Mouse (Mus musculus): Measurements from ENCODE around the gene Epha2. TPM values are rescaled to one million over a fixed set of nuclear protein-coding genes. Genes with fewer than 3 reads are reported as not detected.

Epha2 gene
- not detected for polyA plus RNA-seq (2017; shearing (Covaris generic))

DNA sequence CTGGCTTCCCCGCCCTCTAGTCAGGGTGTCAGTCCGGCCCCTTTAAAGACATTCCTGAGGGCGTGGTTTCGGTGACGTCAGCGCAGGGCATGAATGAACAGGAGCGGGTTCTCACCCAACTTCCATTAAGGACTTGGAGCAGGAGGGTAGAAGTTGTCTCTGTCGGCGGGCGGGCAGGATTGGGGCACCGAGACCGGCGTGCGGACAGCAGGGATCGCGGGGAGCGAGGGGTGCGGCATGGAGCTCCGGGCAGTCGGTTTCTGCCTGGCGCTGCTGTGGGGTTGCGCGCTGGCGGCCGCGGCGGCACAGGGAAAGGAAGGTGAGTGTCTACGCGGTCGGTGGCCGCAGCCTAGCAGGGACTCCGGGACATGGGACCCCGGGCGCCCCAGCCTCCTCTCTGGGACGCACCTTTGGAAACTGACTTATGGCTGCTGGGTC lies at the start of gene Epha2:
Gene Epha2, plus strand, starts transcription at position 125 of the 438 bp plus-strand sequence.

DNA sequence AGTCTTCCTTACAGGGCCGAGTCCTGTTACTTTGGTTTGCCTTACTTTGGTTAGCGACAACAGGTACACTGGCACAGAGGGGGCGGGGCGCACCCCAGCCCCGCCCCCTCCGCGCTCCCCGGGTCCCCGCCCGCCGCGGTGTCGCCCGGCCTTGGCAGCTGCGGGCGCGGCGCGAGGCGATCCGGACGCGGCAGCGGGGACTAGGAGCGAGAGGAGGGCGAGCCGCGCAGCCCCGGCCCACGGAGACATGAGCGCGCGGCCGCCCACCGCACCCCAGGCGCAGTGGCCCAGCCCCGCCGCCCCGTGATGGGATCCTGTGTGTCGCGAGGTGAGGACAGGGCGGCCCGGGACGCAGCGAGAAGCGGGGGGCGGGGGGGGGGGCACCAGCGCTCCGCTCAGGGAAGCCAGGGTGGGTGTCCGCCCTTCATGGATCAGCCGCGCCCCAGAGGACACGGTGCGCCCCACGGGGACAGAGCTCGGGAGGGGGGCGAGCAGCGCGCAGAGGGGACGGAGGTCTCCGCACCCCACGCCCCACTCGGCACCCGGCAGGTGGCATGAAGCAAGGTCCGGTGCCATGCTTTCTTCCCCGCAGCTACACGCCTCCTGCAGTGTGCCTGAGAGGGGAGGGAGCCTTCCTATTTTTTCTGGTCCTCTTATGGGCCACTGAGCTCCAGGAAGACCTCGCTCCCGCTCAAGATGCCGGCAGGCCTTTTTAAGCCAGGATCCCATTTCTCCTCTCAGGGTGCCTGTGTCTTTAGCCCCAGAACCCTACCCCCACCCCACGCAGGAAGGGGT lies 67.2 kb downstream of the Epha2 start, which contains the start of gene Fam131c:
Gene Fam131c, plus strand, starts transcription at position 224 of the 795 bp plus-strand sequence.

Other genes with a start within 250 kb of the Epha2 start
- gene Crocc, start 240.7 kb upstream of the Epha2 start, polyA plus RNA-seq (2017; shearing (Covaris generic)), result 1.2 TPM
- gene Necap2, start 222.9 kb upstream of the Epha2 start, polyA plus RNA-seq (2017; shearing (Covaris generic)), result 143 TPM
- 0.71 TPM for gene Spata21, start 212.9 kb upstream of the Epha2 start, polyA plus RNA-seq (2017; shearing (Covaris generic))
- 73.5 TPM for gene Szrd1, start 161.5 kb upstream of the Epha2 start, polyA plus RNA-seq (2017; shearing (Covaris generic))
- gene Fbxo42, start 153.3 kb upstream of the Epha2 start, polyA plus RNA-seq (2017; shearing (Covaris generic)), result 17.0 TPM
- gene Rsg1, start 87.3 kb upstream of the Epha2 start, polyA plus RNA-seq (2017; shearing (Covaris generic)), result 5.0 TPM
- not detected for gene Arhgef19, start 61.7 kb upstream of the Epha2 start, polyA plus RNA-seq (2017; shearing (Covaris generic))
- not detected for gene Fam131c, start 67.0 kb downstream of the Epha2 start, polyA plus RNA-seq (2017; shearing (Covaris generic))
- gene Clcnka, start 97.5 kb downstream of the Epha2 start, polyA plus RNA-seq (2017; shearing (Covaris generic)), result not detected
- not detected for gene Clcnkb, start 114.8 kb downstream of the Epha2 start, polyA plus RNA-seq (2017; shearing (Covaris generic))
- not detected for gene Hspb7, start 119.5 kb downstream of the Epha2 start, polyA plus RNA-seq (2017; shearing (Covaris generic))
- gene Srarp, start 134.9 kb downstream of the Epha2 start, polyA plus RNA-seq (2017; shearing (Covaris generic)), result not detected
- gene Zbtb17, start 143.4 kb downstream of the Epha2 start, polyA plus RNA-seq (2017; shearing (Covaris generic)), result 43.2 TPM
- 6.4 TPM for gene Spen, start 237.4 kb downstream of the Epha2 start, polyA plus RNA-seq (2017; shearing (Covaris generic))